Mouse (Mus musculus) forebrain, postnatal 0 days (tissue): ENCODE measurements around the gene Sorcs2. TPM values are rescaled to one million over a fixed set of nuclear protein-coding genes. Genes with fewer than 3 reads are reported as not detected.

Experiments used
- ATAC-seq: fragments of 200-750 bp; cut with Nextera tagmentation; 2 replicates; pipeline ENCODE4 v1.8.0; 2017; ENCODE audit warnings: mild to moderate bottlenecking, moderate library complexity
- DNase-seq: peaks from one replicate; pipeline ENCODE4 v3.0.0-alpha.2; 2015
- H3K27ac ChIP-seq: fragments of 300-500 bp; sonication (generic); 2 replicates; pipeline ENCODE4 v1.5.1; 2014; ENCODE audit warnings: low read depth, mild to moderate bottlenecking, antibody characterized with exemption, low read length, moderate library complexity, mixed read lengths
- H3K27me3 ChIP-seq: fragments of 300-500 bp; sonication (generic); 2 replicates; pipeline ENCODE4 v1.6.1; 2014; ENCODE audit warnings: mild to moderate bottlenecking, low read length, mixed read lengths; ENCODE audit not compliant: insufficient read depth
- H3K36me3 ChIP-seq: fragments of 300-500 bp; sonication (generic); 2 replicates; pipeline ENCODE4 v1.6.1; 2014; ENCODE audit warnings: mild to moderate bottlenecking, moderate library complexity; ENCODE audit not compliant: insufficient read depth
- H3K4me1 ChIP-seq: fragments of 300-500 bp; sonication (generic); 2 replicates; pipeline ENCODE4 v1.6.1; 2014; ENCODE audit warnings: antibody characterized with exemption; ENCODE audit not compliant: insufficient read depth
- H3K4me2 ChIP-seq: fragments of 300-500 bp; sonication (generic); 2 replicates; pipeline ENCODE4 v1.6.1; 2014; ENCODE audit warnings: low read depth, mild to moderate bottlenecking, moderate library complexity
- H3K4me3 ChIP-seq: fragments of 300-500 bp; sonication (generic); 2 replicates; pipeline ENCODE4 v1.5.1; 2014; ENCODE audit warnings: low read depth, low read length, mixed read lengths
- H3K9ac ChIP-seq: fragments of 300-500 bp; sonication (generic); 2 replicates; pipeline ENCODE4 v1.6.1; 2014; ENCODE audit warnings: mild to moderate bottlenecking
- H3K9me3 ChIP-seq: fragments of 300-500 bp; sonication (generic); 2 replicates; pipeline ENCODE4 v1.6.1; 2016; ENCODE audit warnings: low read length
- CTCF ChIP-seq: sonication (generic); IDR thresholded peaks from 2 replicates; pipeline ENCODE4 v1.5.1; 2016; ENCODE audit warnings: antibody characterized with exemption, control low read depth, low read depth
- WGBS: fragments of 180-500 bp; shearing (Covaris S2); extraction: QIAGEN DNeasy Blood & Tissue Kit; methylation state at CpG from one replicate; pipeline ENCODE4 v1.1.7; 2014; 5-methylcytosine and 5-hydroxymethylcytosine counted together
- polyA plus RNA-seq: library from polyadenylated mRNA; unstranded; fragments of >200 nt; fragmentation: Nextera tagmentation; extraction: Ambion mirVana; gene quantifications from 2 replicates; pipeline ENCODE4 v1.2.1, GENCODE M21; 2015
- total RNA-seq: library from RNA; depleted of rRNA; stranded (reverse); fragments of >200 nt; gene quantifications from 2 replicates; pipeline ENCODE4 v1.2.3, GENCODE M21; 2014

The Sorcs2 gene
- total and polyA plus RNA-seq, 2 experiments from 2014 or later: 10.0 to 29.8 TPM

GRCm38 (mm10) chr5:36431711-36432110, 33.8 kb upstream of the Sorcs2 start:
- Histone ChIP-seq H3K27ac (no peak overlapping the region), H3K27me3 (no peaks in the 10 kb centered on the region), H3K4me3 (no peak overlapping the region), H3K36me3 (no peaks in the 10 kb centered on the region), H3K4me2 (no peak overlapping the region), H3K4me1 (peaks cover 5% of the 10 kb centered on the region; the same call in 1 of the 2 replicates), H3K9ac (no peak overlapping the region), H3K9me3 (no peaks in the 10 kb centered on the region)
- no peak for TF ChIP-seq CTCF
- DNase-seq (no peak), ATAC-seq (no peak)
- WGBS: 70% methylated on average over 2 of the region's 2 CpGs

DNA sequence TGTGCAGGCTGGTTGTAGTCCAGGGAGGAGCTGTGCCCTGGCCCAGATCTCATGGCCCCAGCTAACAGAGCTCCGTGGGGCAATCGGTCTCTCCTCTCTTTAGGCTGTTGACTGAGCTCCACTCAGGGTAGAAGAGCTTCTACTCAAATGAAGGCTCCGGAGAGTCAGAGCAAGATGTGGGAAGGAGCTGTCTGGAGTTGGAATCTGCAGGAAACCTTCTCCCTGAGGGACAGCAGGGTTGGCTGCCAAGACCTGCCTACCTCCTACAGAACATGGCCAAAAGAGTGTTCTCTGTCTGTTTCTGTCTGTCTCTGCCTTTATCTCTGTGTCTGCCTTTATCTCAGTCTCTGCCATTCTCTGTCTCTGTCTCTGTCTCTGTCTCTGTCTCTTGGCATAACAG, 31.6 kb upstream of the Sorcs2 start:
- ATAC-seq: no peak
- WGBS: 93% methylated on average over 3 of the region's 3 CpGs
- no peak for TF ChIP-seq CTCF

GRCm38 (mm10) chr5:36427831-36428230, 29.9 kb upstream of the Sorcs2 start:
- Histone ChIP-seq H3K27ac (no peak overlapping the region), H3K4me3 (no peak overlapping the region), H3K4me2 (no peak overlapping the region), H3K9ac (no peak overlapping the region), H3K27me3 (no peaks in the 10 kb centered on the region), H3K9me3 (no peaks in the 10 kb centered on the region), H3K4me1 (no peaks in the 10 kb centered on the region), H3K36me3 (no peaks in the 10 kb centered on the region)
- no peak for DNase-seq
- TF ChIP-seq CTCF: no peak
- WGBS: 59% methylated on average over 11 of the region's 11 CpGs
- no peak for ATAC-seq

More for the DNA sequence above, 31.6 kb upstream of the Sorcs2 start:
- Histone ChIP-seq H3K4me3 (no peak overlapping the region), H3K27ac (no peak overlapping the region), H3K4me2 (no peak overlapping the region), H3K9me3 (no peaks in the 10 kb centered on the region), H3K27me3 (no peaks in the 10 kb centered on the region), H3K36me3 (no peaks in the 10 kb centered on the region), H3K4me1 (no peaks in the 10 kb centered on the region; the same call in 1 of the 2 replicates), H3K9ac (no peak overlapping the region)
- DNase-seq: no peak

GRCm38 (mm10) chr5:36426404-36426803, 28.5 kb upstream of the Sorcs2 start:
- DNase-seq: peak; percentile 28
- Histone ChIP-seq H3K4me2 (no peak overlapping the region), H3K4me3 (no peak overlapping the region), H3K27ac (no peak overlapping the region), H3K4me1 (no peaks in the 10 kb centered on the region), H3K36me3 (no peaks in the 10 kb centered on the region), H3K27me3 (no peaks in the 10 kb centered on the region), H3K9me3 (no peaks in the 10 kb centered on the region), H3K9ac (no peak overlapping the region)
- WGBS: 73% methylated on average over 5 of the region's 5 CpGs
- no peak for TF ChIP-seq CTCF
- peak; percentile 18; the same call in 1 of the 2 replicates for ATAC-seq

DNA sequence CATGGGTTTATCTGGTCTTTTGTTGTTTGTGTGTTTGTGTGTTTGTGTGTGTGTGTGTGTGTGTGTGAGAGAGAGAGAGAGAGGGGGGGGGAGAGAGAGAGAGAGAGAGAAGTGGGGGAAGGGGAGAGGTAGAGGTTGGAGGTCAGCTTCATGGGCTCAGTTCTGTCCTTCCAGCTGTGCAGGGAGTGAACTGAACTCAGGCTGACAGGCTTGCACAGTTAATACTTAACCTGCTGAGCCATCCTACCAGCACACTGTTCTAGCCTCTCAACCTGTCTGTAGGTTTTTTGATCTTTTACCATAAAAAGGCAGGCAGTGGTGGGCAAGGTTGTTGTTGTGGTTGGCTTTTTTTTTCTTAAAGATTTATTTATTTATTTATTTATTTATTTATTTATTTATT, 26.7 kb upstream of the Sorcs2 start:
- ATAC-seq: no peak
- Histone ChIP-seq H3K9me3 (no peaks in the 10 kb centered on the region), H3K27ac (no peak overlapping the region), H3K4me3 (no peak overlapping the region), H3K4me1 (no peaks in the 10 kb centered on the region), H3K9ac (no peak overlapping the region), H3K27me3 (no peaks in the 10 kb centered on the region), H3K36me3 (no peaks in the 10 kb centered on the region), H3K4me2 (no peak overlapping the region)
- no peak for TF ChIP-seq CTCF
- DNase-seq: no peak

DNA sequence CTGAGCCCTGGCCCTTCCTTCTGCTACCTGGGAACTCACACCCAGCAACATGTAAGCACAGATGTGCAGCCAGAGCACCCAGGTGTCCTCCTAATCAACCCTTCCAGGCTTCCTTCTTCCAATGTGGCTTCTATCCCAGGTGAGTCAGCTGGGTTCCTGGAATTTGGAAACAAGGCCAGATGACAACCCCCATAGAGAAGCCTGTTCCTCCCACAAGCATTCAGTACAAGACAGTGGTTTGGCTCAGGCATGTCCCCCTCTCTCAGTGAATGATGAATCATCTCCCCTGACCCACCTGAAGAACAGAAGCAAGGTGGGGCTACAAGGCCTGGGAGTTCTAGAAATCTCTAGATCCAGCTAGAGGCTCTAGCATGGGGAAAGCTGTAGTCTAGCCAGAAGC, 24.8 kb upstream of the Sorcs2 start:
- Histone ChIP-seq H3K36me3 (no peaks in the 10 kb centered on the region), H3K9me3 (no peaks in the 10 kb centered on the region), H3K27me3 (no peaks in the 10 kb centered on the region), H3K4me3 (no peak overlapping the region), H3K9ac (no peak overlapping the region), H3K27ac (no peak overlapping the region), H3K4me2 (no peak overlapping the region), H3K4me1 (no peaks in the 10 kb centered on the region)
- DNase-seq (no peak), ATAC-seq (no peak)
- TF ChIP-seq CTCF: no peak

DNA sequence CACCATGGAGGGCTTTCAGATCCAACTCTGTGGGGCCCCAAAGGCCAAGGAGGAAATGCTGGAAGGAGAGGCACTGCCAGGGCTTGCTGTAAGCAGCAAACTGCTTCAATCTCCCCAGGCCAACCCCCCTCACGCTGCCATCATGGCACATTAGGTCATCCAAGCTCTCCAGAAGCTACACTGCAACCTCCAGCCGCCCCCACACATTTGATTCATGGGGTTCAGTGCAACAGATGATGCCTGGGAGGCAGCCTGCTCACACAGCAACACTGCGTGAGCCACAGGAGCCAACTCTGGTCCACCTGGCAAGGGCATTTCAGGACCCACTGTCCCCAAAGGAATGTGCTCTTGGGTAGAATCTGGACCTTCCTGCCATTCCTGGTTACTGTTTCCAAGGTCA, 21.9 kb upstream of the Sorcs2 start:
- H3K9me3 ChIP-seq: no peaks in the 10 kb centered on the region
- no peaks in the 10 kb centered on the region for H3K27me3 ChIP-seq
- ATAC-seq: no peak
- H3K36me3 ChIP-seq: no peaks in the 10 kb centered on the region
- no peak overlapping the region for H3K4me3 ChIP-seq
- H3K4me2 ChIP-seq: no peak overlapping the region
- H3K27ac ChIP-seq: no peak overlapping the region
- whole genome bisulfite sequencing: 65% methylated on average over 3 of the region's 3 CpGs
- no peaks in the 10 kb centered on the region for H3K4me1 ChIP-seq
- TF ChIP-seq CTCF: no peak
- H3K9ac ChIP-seq: no peak overlapping the region
- no peak for DNase-seq

- H3K4me1 ChIP-seq: no peaks in the 10 kb centered on the region
- no peaks in the 10 kb centered on the region for H3K36me3 ChIP-seq
- TF ChIP-seq CTCF: no peak
- no peaks in the 10 kb centered on the region for H3K9me3 ChIP-seq
- 77% methylated on average over 6 of the region's 6 CpGs for WGBS
- H3K9ac ChIP-seq: no peak overlapping the region
- ATAC-seq: no peak
- DNase-seq: no peak
- no peaks in the 10 kb centered on the region for H3K27me3 ChIP-seq
- no peak overlapping the region for H3K27ac ChIP-seq
- H3K4me2 ChIP-seq: no peak overlapping the region
- no peak overlapping the region for H3K4me3 ChIP-seq
These were observed 16.9 kb upstream of the Sorcs2 start for GRCm38 (mm10) chr5:36414712-36415331.
